ENCODE assay signal across 18 mouse cellular contexts in the genomic region with DNA sequence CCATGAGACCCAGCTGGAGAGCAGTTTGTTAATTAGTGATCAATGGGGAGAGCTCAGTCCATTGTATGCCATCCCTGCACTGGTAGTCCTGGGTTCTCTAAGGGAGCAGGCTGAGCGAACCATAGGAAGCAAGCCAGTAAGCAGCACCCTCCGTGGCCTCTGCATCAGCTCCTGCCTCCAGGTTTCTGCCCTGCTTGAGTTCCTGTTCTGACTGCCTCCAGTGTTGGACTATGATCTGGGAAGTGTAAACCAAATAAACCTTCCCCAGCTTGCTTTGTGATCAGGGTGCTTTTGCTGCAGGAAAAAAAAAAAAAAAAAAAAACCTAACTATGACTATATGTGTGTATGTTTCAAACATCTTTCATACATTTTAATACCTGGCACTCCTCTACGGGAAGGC.
"Had no signal": no experiment of that assay in that cellular context is flagged by ENCODE, and none has a peak within 500 bp of the region (broad histone marks: within the 10 kb centered on the region; RNA-seq: fewer than 3 reads in every experiment).

No protein-coding gene starts in this region.

- H3K27me3 ChIP-seq: limb, embryonic 13.5 days; lung, embryonic 15.5 days; midbrain, embryonic 12.5 days; neural tube, embryonic 13.5 days had no signal

- H3K4me3 ChIP-seq: limb, embryonic 13.5 days; lung, embryonic 15.5 days; midbrain, embryonic 12.5 days; neural tube, embryonic 13.5 days had no signal

- H3K27ac ChIP-seq: kidney, postnatal 0 days; limb, embryonic 13.5 days; liver, embryonic 14.5 days; lung, embryonic 15.5 days; midbrain, embryonic 12.5 days; neural tube, embryonic 13.5 days had no signal

- H3K4me1 ChIP-seq: midbrain, embryonic 12.5 days had no signal

- DNase-seq: kidney, adult 8-10 months; kidney, postnatal 36 days; layer of hippocampus, adult 9-11 months; layer of hippocampus, postnatal 36 days; left cerebral cortex, postnatal 4 days; lung, postnatal 14 days; retina, postnatal 1 day; right cerebral cortex, postnatal 4 days; spleen, adult 18-20 months; thymus, postnatal 4 days had no signal

- H3K9me3 ChIP-seq: limb, embryonic 13.5 days; lung, embryonic 15.5 days; midbrain, embryonic 12.5 days; neural tube, embryonic 13.5 days had no signal

- H3K36me3 ChIP-seq: limb, embryonic 13.5 days; lung, embryonic 15.5 days; midbrain, embryonic 12.5 days; neural tube, embryonic 13.5 days had no signal

- H3K4me2 ChIP-seq: limb, embryonic 13.5 days; lung, embryonic 15.5 days; midbrain, embryonic 12.5 days; neural tube, embryonic 13.5 days had no signal

- H3K9ac ChIP-seq: limb, embryonic 13.5 days; liver, embryonic 14.5 days; lung, embryonic 15.5 days; midbrain, embryonic 12.5 days; neural tube, embryonic 13.5 days had no signal

- ATAC-seq: inflammation-experienced regulatory T-cells, adult 6 months; midbrain, embryonic 16.5 days had no signal
